In the genomic region with DNA sequence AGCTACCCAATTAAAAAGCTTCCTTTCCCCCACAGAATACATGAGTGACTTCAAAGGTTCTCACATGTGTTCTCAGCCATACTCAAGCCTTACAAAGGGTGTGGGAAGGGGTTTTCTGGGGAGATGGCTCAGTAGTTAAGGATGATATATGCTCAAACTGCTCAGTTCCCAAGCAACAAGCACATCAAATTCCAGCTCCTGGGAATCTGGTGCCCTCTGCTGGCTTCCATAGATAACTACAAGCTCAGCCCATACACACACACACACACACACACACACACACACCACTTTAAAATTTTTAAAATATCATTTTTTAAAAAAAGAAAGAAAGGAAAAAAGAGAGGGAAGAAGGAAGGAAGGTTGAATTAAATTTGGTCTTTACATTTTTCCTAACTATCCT, we compare ENCODE assay signal across 14 mouse cellular contexts.
"Had no signal": no experiment of that assay in that cellular context is flagged by ENCODE, and none has a peak within 500 bp of the region (broad histone marks: within the 10 kb centered on the region; RNA-seq: fewer than 3 reads in every experiment).

No protein-coding gene starts in this region.

- H3K9me3 ChIP-seq: limb, embryonic 12.5 days; midbrain, embryonic 10.5 days; midbrain, embryonic 15.5 days; neural tube, embryonic 13.5 days had no signal

- ATAC-seq: midbrain, embryonic 15.5 days had no signal

- H3K4me2 ChIP-seq: limb, embryonic 12.5 days; midbrain, embryonic 15.5 days; neural tube, embryonic 13.5 days had no signal

- H3K27me3 ChIP-seq: limb, embryonic 12.5 days; midbrain, embryonic 15.5 days; neural tube, embryonic 13.5 days had no signal

- H3K36me3 ChIP-seq: limb, embryonic 12.5 days; midbrain, embryonic 10.5 days; midbrain, embryonic 15.5 days; neural tube, embryonic 13.5 days had no signal

- H3K9ac ChIP-seq: limb, embryonic 12.5 days; midbrain, embryonic 15.5 days; neural tube, embryonic 13.5 days had no signal

- H3K4me3 ChIP-seq: layer of hippocampus, adult 2 months; limb, embryonic 12.5 days; midbrain, embryonic 10.5 days; midbrain, embryonic 15.5 days; neural tube, embryonic 13.5 days had no signal

- H3K4me1 ChIP-seq: limb, embryonic 12.5 days; midbrain, embryonic 10.5 days; midbrain, embryonic 15.5 days had no signal

- H3K27ac ChIP-seq: layer of hippocampus, adult 2 months; limb, embryonic 12.5 days; midbrain, embryonic 10.5 days; midbrain, embryonic 15.5 days; neural tube, embryonic 13.5 days had no signal

- DNase-seq: kidney, adult 18-20 months; kidney, postnatal 10 days; kidney, postnatal 4 days; lung, postnatal 36 days; retina, postnatal 1 day; right cerebral cortex, postnatal 4 days; spleen, adult 18-20 months; thymus, adult 2 months; thymus, postnatal 36 days had no signal
